Mouse (Mus musculus) lung, postnatal 0 days (tissue): ENCODE measurements at regions not wholly inside any gene's neighbourhood (a gene's known extent, or its start where the extent isn't known, plus 50 kb on each side); places are given as distances from the start of the nearest gene placed in this dataset.
A peak's percentile ranks its signal among the peaks of the same experiment; 100 is the strongest.

Experiments used
- ATAC-seq: fragments of 200-750 bp; cut with Nextera tagmentation; 2 replicates; pipeline ENCODE4 v1.8.0; 2017; ENCODE audit warnings: moderate library complexity
- DNase-seq: peaks from one replicate; pipeline ENCODE4 v3.0.0-alpha.2; 2016; ENCODE audit warnings: low spot score
- H3K27ac ChIP-seq: fragments of 300-500 bp; sonication (generic); 2 replicates; pipeline ENCODE4 v1.5.1; 2014; ENCODE audit warnings: antibody characterized with exemption, mild to moderate bottlenecking, low read length, mixed read lengths
- H3K27me3 ChIP-seq: fragments of 300-500 bp; sonication (generic); replicated peaks from 2 replicates; pipeline ENCODE4 v1.6.1; 2014; ENCODE audit warnings: low read length, mixed read lengths; ENCODE audit not compliant: insufficient read depth
- H3K36me3 ChIP-seq: fragments of 300-500 bp; sonication (generic); 2 replicates; pipeline ENCODE4 v1.6.1; 2014; ENCODE audit warnings: low read length, mixed read lengths; ENCODE audit not compliant: insufficient read depth
- H3K4me1 ChIP-seq: fragments of 300-500 bp; sonication (generic); 2 replicates; pipeline ENCODE4 v1.6.1; 2014; ENCODE audit warnings: antibody characterized with exemption, low read depth, low read length, mixed read lengths; ENCODE audit not compliant: insufficient read depth
- H3K4me2 ChIP-seq: fragments of 300-500 bp; sonication (generic); replicated peaks from 2 replicates; pipeline ENCODE4 v1.6.1; 2014; ENCODE audit warnings: low read depth, mild to moderate bottlenecking, low read length, moderate library complexity, mixed read lengths
- H3K4me3 ChIP-seq: fragments of 300-500 bp; sonication (generic); 2 replicates; pipeline ENCODE4 v1.5.1; 2014; ENCODE audit warnings: low read depth, low read length
- H3K9ac ChIP-seq: fragments of 300-500 bp; sonication (generic); replicated peaks from 2 replicates; pipeline ENCODE4 v1.6.1; 2014; ENCODE audit warnings: low read depth, mild to moderate bottlenecking
- H3K9me3 ChIP-seq: fragments of 300-500 bp; sonication (generic); 2 replicates; pipeline ENCODE4 v1.6.1; 2016; ENCODE audit warnings: low read length, mixed read lengths
- CTCF ChIP-seq: IDR thresholded peaks from 2 replicates; pipeline ENCODE4 v1.5.1; 2016; ENCODE audit warnings: antibody characterized with exemption, mild to moderate bottlenecking
- EP300 ChIP-seq: IDR thresholded peaks from 2 replicates; pipeline ENCODE4 v1.6.1; 2016; ENCODE audit warnings: antibody characterized with exemption, mild to moderate bottlenecking, control low read depth
- WGBS: fragments of 180-500 bp; shearing (Covaris S2); extraction: QIAGEN DNeasy Blood & Tissue Kit; methylation state at CpG from one replicate; pipeline ENCODE4 v1.1.7; 2014; 5-methylcytosine and 5-hydroxymethylcytosine counted together

DNA sequence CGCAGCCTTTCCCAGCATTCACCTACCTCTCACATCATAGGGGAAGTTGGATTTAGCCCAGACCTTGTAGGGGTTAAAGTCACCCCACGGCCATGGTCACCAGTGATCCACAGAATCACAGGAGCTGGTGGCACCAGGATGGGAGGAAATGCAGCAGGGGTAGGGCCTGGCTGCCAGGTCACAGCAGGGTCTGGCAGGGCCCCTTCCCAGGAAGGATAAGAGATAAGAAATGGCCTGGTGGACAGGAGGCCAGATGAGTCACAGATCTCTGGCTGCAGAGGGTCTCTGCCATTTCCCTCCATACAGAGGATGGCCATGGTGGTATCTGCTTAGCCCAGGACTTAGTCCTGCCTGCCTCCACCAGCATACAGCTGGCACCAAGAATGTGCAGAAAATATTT is 103.0 kb downstream of the Cstad start:
- H3K9ac ChIP-seq: no peak overlapping the region
- no peak overlapping the region for H3K4me3 ChIP-seq
- no peaks in the 10 kb centered on the region for H3K36me3 ChIP-seq
- ATAC-seq (no peak), DNase-seq (no peak)
- no peaks in the 10 kb centered on the region for H3K27me3 ChIP-seq
- H3K27ac ChIP-seq: no peak overlapping the region
- no peak overlapping the region for H3K4me2 ChIP-seq
- 65% methylated on average over 2 of the region's 2 CpGs for WGBS
- TF ChIP-seq EP300: no peak
- TF ChIP-seq CTCF: no peak
- no peaks in the 10 kb centered on the region for H3K9me3 ChIP-seq
- H3K4me1 ChIP-seq: peaks cover 13% of the 10 kb centered on the region; the same call in 1 of the 2 replicates

DNA sequence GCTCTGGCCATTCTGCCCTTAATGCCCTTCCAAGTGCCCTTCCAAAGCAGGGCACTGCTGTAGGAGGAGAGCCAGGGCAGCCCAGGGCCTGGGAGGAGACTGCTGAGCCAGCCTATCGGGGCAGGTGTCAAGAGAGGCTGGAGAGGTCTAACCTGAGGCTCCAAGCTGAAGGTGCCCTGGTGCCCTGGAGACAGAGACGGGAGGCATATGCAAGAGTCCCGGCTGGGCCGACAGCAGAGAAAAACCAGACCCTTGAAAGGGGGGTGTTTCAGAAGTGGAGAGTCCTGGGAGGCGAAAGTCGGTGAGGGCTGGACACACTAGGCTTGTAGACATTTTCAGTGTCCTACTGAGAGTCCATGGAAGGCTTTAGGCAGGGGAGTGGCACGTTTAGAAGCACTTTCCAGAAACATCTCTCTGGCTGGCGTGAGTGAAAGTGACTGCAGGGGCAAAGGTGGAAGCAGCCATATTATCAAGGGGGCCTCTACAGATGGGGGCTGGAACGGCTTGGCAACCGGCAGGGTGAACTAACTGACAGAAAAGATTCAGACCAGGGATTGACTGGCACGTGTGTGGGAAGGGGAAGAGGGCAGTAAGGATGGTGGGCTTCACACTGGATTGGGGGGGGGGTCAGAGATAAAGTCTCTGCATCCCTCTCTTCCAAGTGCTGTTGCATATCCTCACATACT is 101.1 kb downstream of the Cstad start:
- DNase-seq (no peak), ATAC-seq (no peak)
- Histone ChIP-seq H3K9me3 (no peaks in the 10 kb centered on the region), H3K4me2 (no peak overlapping the region), H3K27me3 (no peaks in the 10 kb centered on the region), H3K4me3 (no peak overlapping the region), H3K4me1 (peaks cover 21% of the 10 kb centered on the region), H3K27ac (no peak overlapping the region), H3K9ac (no peak overlapping the region), H3K36me3 (no peaks in the 10 kb centered on the region)
- WGBS: 54% methylated on average over 11 of the region's 11 CpGs
- no peak for TF ChIP-seq EP300

DNA sequence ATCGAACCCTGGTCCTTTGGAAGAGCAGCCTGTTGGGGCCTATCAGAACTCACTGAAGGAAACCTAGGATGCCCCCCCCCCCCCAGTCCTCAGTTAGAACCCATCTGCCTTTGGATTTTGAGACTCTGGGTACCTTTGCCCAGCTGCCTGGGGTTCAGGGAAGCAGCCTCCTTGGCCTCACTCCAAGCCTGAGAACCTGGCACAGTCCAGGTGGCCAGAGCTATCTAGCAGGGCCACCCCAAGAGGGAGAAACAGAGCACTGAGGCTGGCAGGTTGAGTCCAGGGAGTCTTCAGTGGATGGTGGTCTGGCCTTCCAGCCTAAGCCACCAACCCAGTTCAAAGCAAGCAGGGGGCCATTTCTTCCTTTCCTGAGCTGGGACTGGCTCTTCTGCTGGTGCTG is 100.2 kb downstream of the Cstad start:
- Histone ChIP-seq H3K4me2 (no peak overlapping the region), H3K27ac (no peak overlapping the region), H3K36me3 (no peaks in the 10 kb centered on the region), H3K27me3 (no peaks in the 10 kb centered on the region), H3K4me3 (no peak overlapping the region), H3K9me3 (no peaks in the 10 kb centered on the region), H3K9ac (no peak overlapping the region), H3K4me1 (peaks cover 18% of the 10 kb centered on the region)
- 100% methylated on average over 1 of the region's 1 CpGs for WGBS
- no peak for TF ChIP-seq EP300
- no peak for TF ChIP-seq CTCF
- no peak for DNase-seq
- ATAC-seq: no peak

DNA sequence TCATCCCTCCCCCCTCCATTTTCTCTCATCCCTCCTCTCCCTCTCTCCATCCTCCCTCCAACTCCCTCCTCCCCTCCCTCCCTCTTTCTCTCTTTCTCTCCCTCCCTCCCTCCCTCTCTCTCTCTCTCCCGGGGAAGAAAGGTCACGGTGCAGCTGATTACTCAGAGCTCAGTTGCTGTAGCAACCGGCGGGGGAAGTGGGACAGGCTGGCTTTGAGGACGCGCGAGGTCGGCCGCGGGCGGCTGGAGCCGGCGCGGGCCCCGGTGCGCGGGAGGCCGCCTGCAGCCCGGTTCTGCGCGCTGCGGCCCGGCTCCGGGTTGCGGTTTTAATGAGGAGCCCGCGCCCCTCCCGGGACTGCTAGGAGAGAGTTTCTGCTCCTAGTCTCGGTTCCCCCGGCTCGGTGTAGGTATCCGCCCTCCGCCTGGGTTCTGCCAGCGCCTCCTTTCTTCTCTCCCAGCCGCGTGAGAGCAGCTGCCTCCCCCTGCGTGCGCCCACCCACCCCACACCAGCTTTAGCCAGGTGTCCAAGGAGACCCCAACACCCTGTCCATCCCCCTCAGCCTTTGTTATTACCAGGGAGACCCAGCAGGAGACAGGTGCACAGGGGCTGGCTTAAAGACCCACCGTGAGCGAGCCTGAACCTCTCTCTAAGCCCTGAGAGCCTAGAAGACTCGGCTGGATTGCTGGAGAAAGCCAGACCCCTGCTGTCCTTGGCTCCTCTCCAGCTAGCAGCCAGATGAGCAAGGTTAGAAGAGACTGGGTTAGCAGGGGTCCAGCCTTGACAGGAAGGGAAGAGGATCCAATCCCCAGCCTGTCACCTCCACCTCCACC is 98.6 kb downstream of the Cstad start:
- H3K4me1 ChIP-seq: peaks cover 14% of the 10 kb centered on the region
- no peaks in the 10 kb centered on the region for H3K36me3 ChIP-seq
- DNase-seq (peak; percentile 93), ATAC-seq (peak; percentile 73)
- no peak for TF ChIP-seq EP300
- TF ChIP-seq CTCF: 0 out of 2 replicates have a peak, but pooled peaks have one; percentile 1
- 2% methylated on average over 37 of the region's 41 CpGs for WGBS
- peak overlapping the region; percentile 85 for H3K27ac ChIP-seq
- no peaks in the 10 kb centered on the region for H3K9me3 ChIP-seq
- peak overlapping the region; percentile 63 for H3K4me2 ChIP-seq
- H3K9ac ChIP-seq: peak overlapping the region; percentile 23; the same call in 1 of the 2 replicates
- peak overlapping the region; percentile 31 for H3K4me3 ChIP-seq
- no peaks in the 10 kb centered on the region for H3K27me3 ChIP-seq

DNA sequence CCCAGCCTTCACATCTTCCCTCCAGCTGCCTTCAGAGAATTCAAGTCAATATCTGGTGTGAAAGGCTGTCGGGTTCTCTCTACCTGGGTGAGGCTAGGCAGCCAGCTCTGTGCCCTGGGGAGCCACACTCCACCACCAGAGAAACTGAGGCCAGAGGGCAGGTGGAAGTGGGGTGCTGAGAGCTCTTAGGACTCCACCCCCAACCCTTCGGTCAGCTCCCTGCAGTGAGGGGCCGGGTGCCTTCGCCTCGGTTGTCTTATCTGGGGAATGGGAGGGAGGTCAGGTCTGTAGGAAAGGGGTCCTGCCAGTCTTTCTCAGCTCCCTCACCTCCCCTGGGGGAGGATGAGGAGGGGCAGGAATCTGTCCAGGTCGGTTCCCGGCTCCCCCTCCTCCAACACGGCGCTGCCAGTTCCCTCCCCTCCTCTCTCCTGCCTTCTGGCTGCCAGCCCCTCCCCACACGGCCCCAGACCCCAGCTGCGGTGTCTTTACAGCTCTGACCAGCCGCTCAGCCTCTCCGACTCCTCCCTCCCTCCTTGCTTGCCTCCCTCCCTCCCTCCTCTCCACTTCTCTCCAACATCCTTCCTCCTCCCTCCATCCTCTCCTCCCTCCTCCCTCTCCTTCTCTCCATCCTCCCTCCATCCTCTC is 97.8 kb downstream of the Cstad start:
- Histone ChIP-seq H3K4me1 (peaks cover 14% of the 10 kb centered on the region), H3K4me2 (no peak overlapping the region; the same call in 1 of the 2 replicates), H3K27ac (peak overlapping the region; percentile 81), H3K9ac (no peak overlapping the region), H3K27me3 (no peaks in the 10 kb centered on the region), H3K9me3 (no peaks in the 10 kb centered on the region), H3K4me3 (no peak overlapping the region), H3K36me3 (no peaks in the 10 kb centered on the region)
- DNase-seq: peak; percentile 87
- TF ChIP-seq CTCF (no peak), EP300 (no peak)
- peak; percentile 63 for ATAC-seq
- 4% methylated on average over 13 of the region's 13 CpGs for WGBS

DNA sequence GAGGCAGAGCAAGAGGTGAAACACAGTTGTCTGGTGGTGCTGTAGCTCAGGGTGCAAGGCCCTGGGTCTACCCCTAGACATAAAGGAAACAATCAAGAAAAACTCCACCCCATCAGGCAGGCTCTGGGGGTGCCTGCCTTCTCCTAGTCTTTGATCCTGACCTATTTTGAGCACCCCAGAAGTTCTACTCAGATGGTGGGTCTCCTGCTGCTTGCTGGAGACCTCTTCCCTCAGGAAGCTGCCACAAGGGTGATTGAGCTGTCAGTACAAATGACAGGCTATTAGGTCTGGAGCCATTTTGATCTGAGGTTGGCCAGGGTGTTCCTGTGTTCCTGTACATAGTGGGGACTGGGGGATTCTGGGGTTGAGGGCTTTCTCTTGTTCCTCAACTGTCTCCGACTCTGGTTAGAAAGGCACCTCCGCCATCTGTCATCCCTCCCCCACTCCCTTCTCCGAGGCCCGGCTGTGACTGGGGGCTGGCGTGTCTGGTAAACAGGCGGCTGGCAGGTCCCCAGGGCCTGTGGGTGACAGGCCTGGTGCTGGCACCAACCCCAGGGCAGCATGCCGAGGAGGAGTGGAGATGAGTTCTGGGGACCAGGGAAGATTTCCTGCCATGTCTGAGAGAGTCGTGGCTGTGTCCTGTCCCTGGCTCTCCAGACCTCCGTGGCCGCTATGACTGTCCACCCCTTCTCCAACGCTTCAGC is 97.2 kb downstream of the Cstad start:
- Histone ChIP-seq H3K27ac (peak overlapping the region; percentile 81), H3K4me1 (peaks cover 15% of the 10 kb centered on the region), H3K9me3 (no peaks in the 10 kb centered on the region), H3K36me3 (no peaks in the 10 kb centered on the region), H3K9ac (no peak overlapping the region), H3K27me3 (no peaks in the 10 kb centered on the region), H3K4me3 (no peak overlapping the region), H3K4me2 (no peak overlapping the region)
- WGBS: 16% methylated on average over 10 of the region's 11 CpGs
- ATAC-seq (peak; percentile 30), DNase-seq (peak; percentile 56)
- TF ChIP-seq CTCF (no peak), EP300 (no peak)
